Mouse (Mus musculus) limb, embryonic 13.5 days (tissue): ENCODE results near the gene Ngdn. TPM values are rescaled to one million over a fixed set of nuclear protein-coding genes. Genes with fewer than 3 reads are reported as not detected.

Source experiments
- ATAC-seq: fragments of 200-750 bp; cut with Nextera tagmentation; 2 replicates; pipeline ENCODE4 v1.8.0; 2017; ENCODE audit warnings: low read depth, moderate number of reproducible peaks, moderate TSS enrichment; ENCODE audit not compliant: low FRiP score
- H3K27ac ChIP-seq: fragments of 300-500 bp; sonication (generic); 2 replicates; pipeline ENCODE4 v1.5.1; 2015; ENCODE audit warnings: inconsistent platforms, mild to moderate bottlenecking, moderate library complexity
- H3K27me3 ChIP-seq: fragments of 300-500 bp; sonication (generic); 2 replicates; pipeline ENCODE4 v1.6.1; 2015; ENCODE audit warnings: mild to moderate bottlenecking, inconsistent platforms
- H3K36me3 ChIP-seq: fragments of 300-500 bp; sonication (generic); 2 replicates; pipeline ENCODE4 v1.6.1; 2015; ENCODE audit warnings: inconsistent platforms, mild to moderate bottlenecking, moderate library complexity
- H3K4me1 ChIP-seq: fragments of 300-500 bp; sonication (generic); 2 replicates; pipeline ENCODE4 v1.6.1; 2015; ENCODE audit warnings: inconsistent platforms
- H3K4me2 ChIP-seq: fragments of 300-500 bp; sonication (generic); replicated peaks from 2 replicates; pipeline ENCODE4 v1.6.1; 2015; ENCODE audit warnings: inconsistent platforms, mild to moderate bottlenecking, moderate library complexity
- H3K4me3 ChIP-seq: fragments of 300-500 bp; sonication (generic); 2 replicates; pipeline ENCODE4 v1.5.1; 2015; ENCODE audit warnings: moderate library complexity, mild to moderate bottlenecking, inconsistent platforms
- H3K9ac ChIP-seq: fragments of 300-500 bp; sonication (generic); 2 replicates; pipeline ENCODE4 v1.6.1; 2015; ENCODE audit warnings: mild to moderate bottlenecking, inconsistent platforms
- H3K9me3 ChIP-seq: fragments of 300-500 bp; sonication (generic); 2 replicates; pipeline ENCODE4 v1.6.1; 2016; ENCODE audit warnings: inconsistent platforms
- WGBS: fragments of 180-500 bp; shearing (Covaris S2); methylation state at CpG from one replicate; pipeline ENCODE4 v1.1.7; 2015; 5-methylcytosine and 5-hydroxymethylcytosine counted together
- polyA plus RNA-seq: library from polyadenylated mRNA; unstranded; fragments of >200 nt; fragmentation: Nextera tagmentation; extraction: Ambion mirVana; gene quantifications from 2 replicates; pipeline ENCODE4 v1.2.1, GENCODE M21; 2015

Ngdn gene
- polyA plus RNA-seq, 1 experiment from 2014 or later = 88.1 TPM

GRCm38 (mm10) chr14:55047971-55048531, 32.8 kb downstream of the Ngdn start:
- Histone ChIP-seq H3K27me3 (no peaks in the 10 kb centered on the region), H3K4me2 (no peak overlapping the region), H3K9ac (no peak overlapping the region), H3K9me3 (no peaks in the 10 kb centered on the region), H3K27ac (no peak overlapping the region), H3K4me3 (no peak overlapping the region), H3K36me3 (no peaks in the 10 kb centered on the region), H3K4me1 (0 out of 2 replicates have a peak, but pooled peaks cover 5% of the 10 kb centered on the region)
- 86% methylated on average over 2 of the region's 2 CpGs for WGBS
- no peak for ATAC-seq

GRCm38 (mm10) chr14:55052496-55052895, 37.2 kb downstream of the Ngdn start:
- no peak overlapping the region for H3K4me3 ChIP-seq
- H3K27ac ChIP-seq = no peak overlapping the region
- no peaks in the 10 kb centered on the region for H3K27me3 ChIP-seq
- no peaks in the 10 kb centered on the region for H3K36me3 ChIP-seq
- 0 out of 2 replicates have a peak, but pooled peaks cover 5% of the 10 kb centered on the region for H3K4me1 ChIP-seq
- H3K9ac ChIP-seq = no peak overlapping the region
- no peak for ATAC-seq
- 74% methylated on average over 9 of the region's 9 CpGs for WGBS
- H3K9me3 ChIP-seq = no peaks in the 10 kb centered on the region
- no peak overlapping the region for H3K4me2 ChIP-seq

GRCm38 (mm10) chr14:55053050-55053449, 37.8 kb downstream of the Ngdn start:
- Histone ChIP-seq H3K4me3 (no peak overlapping the region), H3K9me3 (no peaks in the 10 kb centered on the region), H3K27me3 (no peaks in the 10 kb centered on the region), H3K4me1 (0 out of 2 replicates have a peak, but pooled peaks cover 5% of the 10 kb centered on the region), H3K9ac (no peak overlapping the region), H3K4me2 (no peak overlapping the region), H3K36me3 (no peaks in the 10 kb centered on the region), H3K27ac (no peak overlapping the region)
- ATAC-seq = no peak
- 78% methylated on average over 4 of the region's 4 CpGs for WGBS

- no peak for ATAC-seq
- no peak overlapping the region for H3K9ac ChIP-seq
- WGBS = 93% methylated on average over 13 of the region's 17 CpGs
These were observed 38.5 kb downstream of the Ngdn start for GRCm38 (mm10) chr14:55053708-55054190.

GRCm38 (mm10) chr14:55054191-55054749, 39.0 kb downstream of the Ngdn start:
- 77% methylated on average over 10 of the region's 10 CpGs for WGBS
- H3K4me3 ChIP-seq = no peak overlapping the region
- no peaks in the 10 kb centered on the region for H3K9me3 ChIP-seq
- H3K36me3 ChIP-seq = no peaks in the 10 kb centered on the region
- H3K27ac ChIP-seq = no peak overlapping the region
- no peak overlapping the region for H3K4me2 ChIP-seq
- no peaks in the 10 kb centered on the region for H3K27me3 ChIP-seq
- H3K9ac ChIP-seq = no peak overlapping the region
- ATAC-seq = no peak
- 0 out of 2 replicates have a peak, but pooled peaks cover 5% of the 10 kb centered on the region for H3K4me1 ChIP-seq

More at GRCm38 (mm10) chr14:55053708-55054190, 38.5 kb downstream of the Ngdn start:
- Histone ChIP-seq H3K9me3 (no peaks in the 10 kb centered on the region), H3K4me2 (no peak overlapping the region), H3K4me1 (0 out of 2 replicates have a peak, but pooled peaks cover 5% of the 10 kb centered on the region), H3K27ac (no peak overlapping the region), H3K4me3 (no peak overlapping the region), H3K27me3 (no peaks in the 10 kb centered on the region), H3K36me3 (no peaks in the 10 kb centered on the region)

- no peaks in the 10 kb centered on the region for H3K36me3 ChIP-seq
- no peaks in the 10 kb centered on the region for H3K9me3 ChIP-seq
- H3K27ac ChIP-seq = no peak overlapping the region
- H3K9ac ChIP-seq = no peak overlapping the region
- no peaks in the 10 kb centered on the region for H3K27me3 ChIP-seq
- no peak overlapping the region for H3K4me2 ChIP-seq
- 0 out of 2 replicates have a peak, but pooled peaks cover 5% of the 10 kb centered on the region for H3K4me1 ChIP-seq
- H3K4me3 ChIP-seq = no peak overlapping the region
- ATAC-seq = no peak
- 83% methylated on average over 11 of the region's 11 CpGs for WGBS
These were observed 40.0 kb downstream of the Ngdn start for GRCm38 (mm10) chr14:55055167-55055834.

GRCm38 (mm10) chr14:55059009-55059408, 43.8 kb downstream of the Ngdn start:
- no peak overlapping the region for H3K27ac ChIP-seq
- no peak overlapping the region for H3K9ac ChIP-seq
- no peaks in the 10 kb centered on the region for H3K9me3 ChIP-seq
- no peaks in the 10 kb centered on the region; the same call in 1 of the 2 replicates for H3K36me3 ChIP-seq
- H3K4me2 ChIP-seq = no peak overlapping the region
- ATAC-seq = no peak
- 70% methylated on average over 1 of the region's 1 CpGs for WGBS
- H3K4me3 ChIP-seq = no peak overlapping the region
- H3K27me3 ChIP-seq = no peaks in the 10 kb centered on the region
- H3K4me1 ChIP-seq = peaks cover 29% of the 10 kb centered on the region

- Histone ChIP-seq H3K9ac (no peak overlapping the region), H3K4me2 (no peak overlapping the region), H3K4me3 (no peak overlapping the region), H3K27me3 (no peaks in the 10 kb centered on the region), H3K27ac (no peak overlapping the region), H3K4me1 (peaks cover 29% of the 10 kb centered on the region), H3K36me3 (peaks cover 2% of the 10 kb centered on the region), H3K9me3 (no peaks in the 10 kb centered on the region)
- no peak for ATAC-seq
- 67% methylated on average over 5 of the region's 5 CpGs for WGBS
These were observed 44.7 kb downstream of the Ngdn start for GRCm38 (mm10) chr14:55059931-55060330.

GRCm38 (mm10) chr14:55061845-55062244, 46.6 kb downstream of the Ngdn start:
- Histone ChIP-seq H3K27me3 (no peaks in the 10 kb centered on the region), H3K4me2 (peak overlapping the region; percentile 58), H3K9me3 (no peaks in the 10 kb centered on the region), H3K27ac (peak overlapping the region; percentile 55), H3K4me1 (peaks cover 29% of the 10 kb centered on the region), H3K36me3 (peaks cover 20% of the 10 kb centered on the region), H3K9ac (0 out of 2 replicates have a peak overlapping the region, but pooled peaks have one; percentile 39), H3K4me3 (no peak overlapping the region)
- 0 out of 2 replicates have a peak, but pooled peaks have one; percentile 33 for ATAC-seq
- 27% methylated on average over 7 of the region's 7 CpGs for WGBS

GRCm38 (mm10) chr14:55062626-55063025, 47.4 kb downstream of the Ngdn start:
- Histone ChIP-seq H3K9ac (peak overlapping the region; percentile 39; the same call in 1 of the 2 replicates), H3K4me1 (peaks cover 29% of the 10 kb centered on the region), H3K4me2 (peak overlapping the region; percentile 58), H3K27me3 (no peaks in the 10 kb centered on the region), H3K4me3 (peak overlapping the region; percentile 21), H3K27ac (peak overlapping the region; percentile 55; the same call in 1 of the 2 replicates), H3K9me3 (no peaks in the 10 kb centered on the region), H3K36me3 (peaks cover 27% of the 10 kb centered on the region)
- WGBS = 13% methylated on average over 17 of the region's 17 CpGs
- peak; percentile 63; the same call in 1 of the 2 replicates for ATAC-seq

- no peaks in the 10 kb centered on the region for H3K9me3 ChIP-seq
- peak overlapping the region; percentile 39; the same call in 1 of the 2 replicates for H3K9ac ChIP-seq
- H3K4me1 ChIP-seq = peaks cover 29% of the 10 kb centered on the region
- peak overlapping the region; percentile 21; the same call in 1 of the 2 replicates for H3K4me3 ChIP-seq
- H3K36me3 ChIP-seq = peaks cover 31% of the 10 kb centered on the region
- no peaks in the 10 kb centered on the region for H3K27me3 ChIP-seq
- no peak overlapping the region; the same call in 1 of the 2 replicates for H3K27ac ChIP-seq
- 81% methylated on average over 5 of the region's 5 CpGs for WGBS
- H3K4me2 ChIP-seq = peak overlapping the region; percentile 58
- ATAC-seq = no peak
These were observed 47.9 kb downstream of the Ngdn start for GRCm38 (mm10) chr14:55063117-55063516.
